Mouse (Mus musculus): ENCODE data around the gene Fbln1. TPM values are rescaled to one million over a fixed set of nuclear protein-coding genes. Genes with fewer than 3 reads are reported as not detected.

The Fbln1 gene
- polyA plus RNA-seq, 1 experiment, result not detected

DNA sequence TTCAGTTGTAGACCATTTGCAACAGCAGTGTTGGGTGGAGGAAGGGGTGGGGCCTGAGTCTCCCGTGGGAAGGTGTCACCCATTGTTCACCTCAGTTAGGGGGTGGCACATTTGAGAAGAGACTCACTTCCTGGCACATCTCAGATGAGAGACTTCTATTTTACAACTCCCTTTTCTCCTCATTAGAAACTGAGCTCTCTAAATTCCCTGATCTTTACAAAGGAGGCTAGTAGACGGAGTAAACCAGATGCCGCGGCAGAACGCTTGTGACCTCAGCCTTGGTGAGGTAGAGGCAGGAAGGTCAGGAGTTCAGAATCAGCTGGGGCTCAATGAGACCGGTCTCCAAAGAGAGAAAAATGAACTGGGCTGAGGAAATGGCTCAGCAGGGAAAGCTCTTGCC lies 41.2 kb downstream of the Fbln1 start:
- peaks cover 2% of the 10 kb centered on the region; the same call in 1 of the 2 replicates for H3K4me1 ChIP-seq (ENCODE audit: control insufficient read depth, insufficient read depth, low read length)
- no peak overlapping the region for H3K27ac ChIP-seq (ENCODE audit: insufficient read depth, low read depth, low read length)
- no peak overlapping the region for H3K4me3 ChIP-seq (ENCODE audit: insufficient read depth, low read length)
- TF ChIP-seq CTCF (IDR thresholded peaks at IDR 0.05; ENCODE audit: low read depth, low read length) (no peak), POLR2A (IDR thresholded peaks at IDR 0.05; ENCODE audit: borderline replicate concordance, low read depth, low read length) (no peak)

DNA sequence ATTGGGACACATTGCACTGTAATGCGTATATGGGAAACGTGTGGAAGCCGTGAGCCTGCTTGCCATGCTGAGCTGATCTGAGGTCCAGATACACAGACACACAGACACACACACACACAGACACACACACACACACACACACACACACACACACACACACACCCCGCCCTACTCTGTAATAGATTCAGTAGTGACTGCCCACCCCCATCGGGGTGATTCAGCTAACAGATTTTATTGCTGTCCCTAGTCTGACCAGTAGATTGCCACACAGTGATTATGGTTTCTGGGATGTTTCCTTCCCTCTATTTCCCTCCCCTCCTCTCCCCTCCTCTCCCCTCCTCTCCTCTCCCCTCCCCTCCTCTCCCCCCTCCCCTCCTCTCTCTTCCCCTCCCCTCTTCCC lies 42.6 kb downstream of the Fbln1 start:
- Histone ChIP-seq H3K4me1 (ENCODE audit: control insufficient read depth, insufficient read depth, low read length) (peaks cover 2% of the 10 kb centered on the region; the same call in 1 of the 2 replicates), H3K4me3 (ENCODE audit: insufficient read depth, low read length) (no peak overlapping the region), H3K27ac (ENCODE audit: insufficient read depth, low read depth, low read length) (no peak overlapping the region)
- no peak for TF ChIP-seq POLR2A (IDR thresholded peaks at IDR 0.05; ENCODE audit: borderline replicate concordance, low read depth, low read length)
- TF ChIP-seq CTCF (IDR thresholded peaks at IDR 0.05; ENCODE audit: low read depth, low read length), result no peak

DNA sequence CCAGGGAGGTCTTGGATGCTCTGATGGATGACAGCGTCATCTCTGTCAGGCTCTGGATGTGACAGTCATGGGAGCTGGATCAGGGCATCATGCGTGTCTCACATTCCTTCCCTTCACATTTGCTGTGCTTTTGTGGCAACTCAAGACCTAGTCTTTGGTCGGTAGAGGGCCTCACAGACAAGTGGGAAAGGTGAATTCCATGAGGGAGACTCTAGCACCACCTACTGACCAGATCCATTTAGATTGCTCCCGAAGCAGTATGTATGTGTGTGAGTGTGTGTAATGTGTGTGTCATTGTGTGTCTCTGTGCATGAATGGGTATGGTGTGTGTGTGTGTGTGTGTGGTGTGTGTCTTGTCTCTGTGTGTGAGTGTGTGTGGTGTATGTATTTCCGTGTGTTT lies 43.5 kb downstream of the Fbln1 start:
- peaks cover 2% of the 10 kb centered on the region; the same call in 1 of the 2 replicates for H3K4me1 ChIP-seq (ENCODE audit: control insufficient read depth, insufficient read depth, low read length)

DNA sequence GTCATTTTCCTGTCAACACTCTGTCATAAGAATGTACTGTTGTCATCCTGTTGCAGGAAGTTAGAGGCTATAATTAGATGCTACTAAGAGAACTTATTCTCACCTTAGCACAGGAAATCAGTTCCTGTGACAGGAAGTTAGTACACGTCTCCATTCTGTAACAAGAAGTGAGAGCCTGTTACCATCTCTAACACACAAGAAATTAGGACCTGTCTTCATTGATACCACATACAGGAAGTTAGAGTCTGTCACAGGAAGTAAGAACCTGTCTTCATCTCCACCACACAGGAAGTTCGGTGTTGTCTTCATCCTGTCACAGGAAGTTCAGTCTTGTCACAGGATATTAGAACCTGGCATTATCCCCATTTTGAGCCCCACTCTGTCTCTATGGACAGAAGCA lies 44.7 kb downstream of the Fbln1 start:
- Histone ChIP-seq H3K27ac (ENCODE audit: insufficient read depth, low read depth, low read length) (no peak overlapping the region), H3K4me3 (ENCODE audit: insufficient read depth, low read length) (no peak overlapping the region), H3K4me1 (ENCODE audit: control insufficient read depth, insufficient read depth, low read length) (peaks cover 2% of the 10 kb centered on the region; the same call in 1 of the 2 replicates)
- TF ChIP-seq CTCF (IDR thresholded peaks at IDR 0.05; ENCODE audit: low read depth, low read length) (no peak), POLR2A (IDR thresholded peaks at IDR 0.05; ENCODE audit: borderline replicate concordance, low read depth, low read length) (no peak)

More for the DNA sequence above, 43.5 kb downstream of the Fbln1 start:
- TF ChIP-seq CTCF (IDR thresholded peaks at IDR 0.05; ENCODE audit: low read depth, low read length) (peak; percentile 22; the same call in 1 of the 2 replicates), POLR2A (IDR thresholded peaks at IDR 0.05; ENCODE audit: borderline replicate concordance, low read depth, low read length) (no peak)
- H3K4me3 ChIP-seq (ENCODE audit: insufficient read depth, low read length), result no peak overlapping the region
- no peak overlapping the region for H3K27ac ChIP-seq (ENCODE audit: insufficient read depth, low read depth, low read length)

DNA sequence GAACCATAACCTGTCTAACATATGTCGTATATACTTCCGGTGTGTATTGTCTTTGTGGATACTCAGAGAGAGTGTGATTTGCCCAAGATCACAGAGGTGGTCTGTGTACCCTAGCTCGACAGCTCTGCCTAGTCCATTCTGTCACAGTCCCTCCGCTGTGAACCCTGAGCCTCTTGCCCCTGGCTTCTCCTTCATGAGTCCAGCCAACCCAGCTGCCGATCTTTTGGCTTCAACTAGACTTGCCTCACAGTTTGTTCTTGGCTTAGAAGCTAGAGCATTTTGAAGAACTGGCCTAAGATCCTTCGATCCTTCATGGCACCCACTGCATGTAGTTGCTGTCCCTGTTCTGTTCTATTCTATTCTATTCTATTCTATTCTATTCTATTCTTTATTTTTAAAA lies 46.7 kb downstream of the Fbln1 start:
- no peak for TF ChIP-seq CTCF (IDR thresholded peaks at IDR 0.05; ENCODE audit: low read depth, low read length)
- no peak for TF ChIP-seq POLR2A (IDR thresholded peaks at IDR 0.05; ENCODE audit: borderline replicate concordance, low read depth, low read length)
- peaks cover 2% of the 10 kb centered on the region; the same call in 1 of the 2 replicates for H3K4me1 ChIP-seq (ENCODE audit: control insufficient read depth, insufficient read depth, low read length)
- H3K27ac ChIP-seq (ENCODE audit: insufficient read depth, low read depth, low read length), result no peak overlapping the region
- H3K4me3 ChIP-seq (ENCODE audit: insufficient read depth, low read length), result no peak overlapping the region

DNA sequence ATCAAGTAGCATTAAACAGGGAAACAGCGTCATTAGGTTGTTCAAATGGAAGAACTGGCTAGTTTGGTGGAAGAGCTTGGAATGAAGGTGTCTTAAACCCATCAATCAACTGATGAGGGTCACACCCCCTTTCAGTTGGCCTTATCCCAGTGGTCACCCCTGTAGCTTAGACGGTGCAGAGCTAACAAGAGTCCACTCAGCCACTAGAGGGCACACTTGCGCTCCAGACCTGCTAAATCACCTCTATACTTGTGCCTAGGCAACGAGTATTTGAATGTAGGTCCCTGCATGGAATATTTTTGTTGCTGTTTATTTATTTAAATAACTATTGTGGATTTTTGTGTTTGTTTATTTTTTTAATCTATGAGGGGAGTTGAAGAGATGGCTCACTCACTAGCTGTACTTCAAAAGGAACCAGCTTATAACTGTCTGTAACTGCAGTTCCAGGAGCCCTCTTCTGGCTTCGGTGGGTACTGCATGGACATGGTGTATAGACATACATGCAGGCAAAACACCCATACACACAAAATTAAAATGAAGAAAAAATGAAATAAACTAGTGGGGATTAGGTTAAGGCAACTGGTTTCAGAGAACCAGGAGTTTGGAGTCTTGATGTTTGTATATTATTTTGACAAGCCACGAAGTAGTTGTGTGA lies 52.2 kb downstream of the Fbln1 start:
- TF ChIP-seq POLR2A (IDR thresholded peaks at IDR 0.05; ENCODE audit: borderline replicate concordance, low read depth, low read length) (no peak), CTCF (IDR thresholded peaks at IDR 0.05; ENCODE audit: low read depth, low read length) (peak; percentile 58; the same call in 1 of the 2 replicates)
- H3K27ac ChIP-seq (ENCODE audit: insufficient read depth, low read depth, low read length), result no peak overlapping the region
- no peak overlapping the region for H3K4me3 ChIP-seq (ENCODE audit: insufficient read depth, low read length)
- H3K4me1 ChIP-seq (ENCODE audit: control insufficient read depth, insufficient read depth, low read length), result no peaks in the 10 kb centered on the region

DNA sequence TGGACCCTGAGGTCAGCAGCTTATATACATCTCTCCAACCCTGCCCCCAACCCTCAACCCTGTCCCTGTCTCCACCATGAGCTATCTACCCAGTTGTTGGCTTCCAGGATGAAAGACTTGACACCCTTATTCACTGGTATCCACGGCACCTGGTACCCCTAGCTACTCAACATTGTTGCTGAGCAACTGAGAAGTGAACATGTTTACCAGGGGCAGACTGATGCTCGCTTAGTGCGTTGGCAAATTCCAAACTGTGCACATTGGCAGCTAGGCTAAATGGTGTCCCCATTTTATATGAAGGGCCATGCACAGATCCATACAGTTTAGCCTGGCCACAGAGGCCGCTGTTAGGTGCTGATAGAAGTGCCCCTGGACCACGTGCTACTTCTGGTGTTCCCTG lies 57.1 kb downstream of the Fbln1 start:
- H3K27ac ChIP-seq (ENCODE audit: insufficient read depth, low read depth, low read length), result no peak overlapping the region
- no peak overlapping the region for H3K4me3 ChIP-seq (ENCODE audit: insufficient read depth, low read length)
- no peak for TF ChIP-seq CTCF (IDR thresholded peaks at IDR 0.05; ENCODE audit: low read depth, low read length)
- TF ChIP-seq POLR2A (IDR thresholded peaks at IDR 0.05; ENCODE audit: borderline replicate concordance, low read depth, low read length), result no peak
- no peaks in the 10 kb centered on the region for H3K4me1 ChIP-seq (ENCODE audit: control insufficient read depth, insufficient read depth, low read length)

DNA sequence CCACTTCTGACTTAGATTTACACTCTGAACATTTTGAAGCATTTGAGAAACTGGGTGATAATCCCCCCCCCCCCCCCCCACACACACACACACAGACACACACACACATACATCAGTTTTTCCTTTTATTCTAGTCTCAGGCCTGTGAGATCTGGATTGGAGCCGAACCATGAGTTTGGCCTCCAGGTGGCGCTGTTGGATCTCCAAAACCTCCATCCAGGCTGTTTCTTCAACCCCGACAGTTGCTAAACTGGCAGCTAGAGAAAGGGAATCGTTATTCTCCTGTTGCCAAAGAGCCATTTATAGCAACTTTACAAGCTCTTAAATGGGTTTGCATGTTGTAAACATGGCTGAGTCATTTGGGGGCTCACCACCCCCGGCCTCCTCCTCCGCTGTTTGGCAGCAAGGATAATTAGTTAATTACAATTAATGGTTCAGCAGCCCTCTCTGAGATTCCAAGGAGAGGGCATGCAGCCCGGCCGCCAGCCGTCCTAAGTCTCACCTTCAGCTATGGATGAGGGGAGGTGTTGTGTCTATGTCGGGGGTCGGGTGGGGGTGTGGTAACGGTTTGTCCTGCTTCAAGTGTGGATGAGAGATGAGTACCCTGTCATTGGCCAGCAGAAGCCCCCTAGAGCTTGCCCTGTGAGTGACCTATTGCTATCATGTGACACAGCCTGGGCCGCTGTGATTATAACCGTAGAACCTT lies 61.1 kb downstream of the Fbln1 start:
- TF ChIP-seq POLR2A (IDR thresholded peaks at IDR 0.05; ENCODE audit: borderline replicate concordance, low read depth, low read length) (no peak), CTCF (IDR thresholded peaks at IDR 0.05; ENCODE audit: low read depth, low read length) (peak; percentile 68)

DNA sequence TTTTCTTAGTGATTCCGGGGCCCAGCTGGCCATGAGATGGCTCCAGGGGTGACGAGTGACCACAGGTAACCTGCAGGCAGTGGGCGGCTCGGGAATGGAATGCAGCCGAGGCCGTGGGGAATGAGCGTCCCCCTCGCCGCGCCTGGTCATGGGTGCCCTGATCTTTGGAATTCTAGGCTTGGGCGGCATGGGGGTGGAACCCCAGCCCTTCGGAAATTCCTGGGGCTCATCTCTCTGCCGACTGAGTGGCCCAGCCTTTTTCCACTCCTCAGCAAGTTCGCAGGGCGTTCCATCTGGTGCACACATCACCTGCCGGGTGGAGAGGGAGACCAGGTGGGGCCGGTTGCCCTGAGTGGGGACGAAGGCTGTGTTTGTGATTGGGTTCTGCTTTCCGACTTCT lies 62.1 kb downstream of the Fbln1 start:
- no peak for TF ChIP-seq CTCF (IDR thresholded peaks at IDR 0.05; ENCODE audit: low read depth, low read length)
- no peak for TF ChIP-seq POLR2A (IDR thresholded peaks at IDR 0.05; ENCODE audit: borderline replicate concordance, low read depth, low read length)
- Histone ChIP-seq H3K27ac (ENCODE audit: insufficient read depth, low read depth, low read length) (no peak overlapping the region), H3K4me1 (ENCODE audit: control insufficient read depth, insufficient read depth, low read length) (no peaks in the 10 kb centered on the region)

More for the DNA sequence above, 61.1 kb downstream of the Fbln1 start:
- Histone ChIP-seq H3K4me1 (ENCODE audit: control insufficient read depth, insufficient read depth, low read length) (no peaks in the 10 kb centered on the region), H3K27ac (ENCODE audit: insufficient read depth, low read depth, low read length) (no peak overlapping the region), H3K4me3 (ENCODE audit: insufficient read depth, low read length) (no peak overlapping the region)

DNA sequence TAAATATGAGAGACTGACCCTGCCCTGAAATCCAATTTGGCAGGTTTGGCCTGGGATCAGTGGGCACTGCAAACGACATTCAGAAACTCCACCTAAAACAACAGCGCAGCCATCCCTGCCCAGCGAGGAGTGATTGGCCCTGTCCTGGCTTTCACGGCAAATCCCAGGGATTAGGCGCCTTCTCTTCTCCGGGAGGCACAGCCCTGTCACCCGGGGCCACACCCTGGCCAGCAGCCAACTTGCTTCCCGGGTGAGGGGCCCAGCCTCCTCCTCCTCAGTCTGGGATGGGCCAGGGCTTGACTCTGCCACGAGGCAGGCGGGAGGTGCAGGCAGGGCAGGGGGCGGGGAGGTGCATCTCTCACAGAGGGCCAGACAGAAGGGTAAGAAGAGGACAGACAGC lies 67.2 kb downstream of the Fbln1 start:
- Histone ChIP-seq H3K4me1 (ENCODE audit: control insufficient read depth, insufficient read depth, low read length) (no peaks in the 10 kb centered on the region), H3K27ac (ENCODE audit: insufficient read depth, low read depth, low read length) (no peak overlapping the region), H3K4me3 (ENCODE audit: insufficient read depth, low read length) (no peak overlapping the region)
- TF ChIP-seq CTCF (IDR thresholded peaks at IDR 0.05; ENCODE audit: low read depth, low read length) (no peak), POLR2A (IDR thresholded peaks at IDR 0.05; ENCODE audit: borderline replicate concordance, low read depth, low read length) (no peak)

More for the DNA sequence above, 62.1 kb downstream of the Fbln1 start:
- no peak overlapping the region for H3K4me3 ChIP-seq (ENCODE audit: insufficient read depth, low read length)

Measured in bone marrow macrophage, adult 2 months (primary cell).